Mouse (Mus musculus): Measurements from ENCODE around the gene Atp2c2.

GRCm38 (mm10) chr8:119744604-119745003, 44.8 kb downstream of the Atp2c2 start:
- TF ChIP-seq CTCF (IDR thresholded peaks at IDR 0.05; ENCODE audit: extremely low read depth, insufficient read depth, low read length): no peak
- no peak for TF ChIP-seq POLR2A (IDR thresholded peaks at IDR 0.05; ENCODE audit: extremely low read depth, insufficient read depth, low read length)
